Mouse (Mus musculus): Measurements from ENCODE around the gene Cdc7. TPM values are rescaled to one million over a fixed set of nuclear protein-coding genes. Genes with fewer than 3 reads are reported as not detected.

Cdc7 gene
- polyA plus RNA-seq, 1 experiment from 2014 or later: 69.3 TPM

DNA sequence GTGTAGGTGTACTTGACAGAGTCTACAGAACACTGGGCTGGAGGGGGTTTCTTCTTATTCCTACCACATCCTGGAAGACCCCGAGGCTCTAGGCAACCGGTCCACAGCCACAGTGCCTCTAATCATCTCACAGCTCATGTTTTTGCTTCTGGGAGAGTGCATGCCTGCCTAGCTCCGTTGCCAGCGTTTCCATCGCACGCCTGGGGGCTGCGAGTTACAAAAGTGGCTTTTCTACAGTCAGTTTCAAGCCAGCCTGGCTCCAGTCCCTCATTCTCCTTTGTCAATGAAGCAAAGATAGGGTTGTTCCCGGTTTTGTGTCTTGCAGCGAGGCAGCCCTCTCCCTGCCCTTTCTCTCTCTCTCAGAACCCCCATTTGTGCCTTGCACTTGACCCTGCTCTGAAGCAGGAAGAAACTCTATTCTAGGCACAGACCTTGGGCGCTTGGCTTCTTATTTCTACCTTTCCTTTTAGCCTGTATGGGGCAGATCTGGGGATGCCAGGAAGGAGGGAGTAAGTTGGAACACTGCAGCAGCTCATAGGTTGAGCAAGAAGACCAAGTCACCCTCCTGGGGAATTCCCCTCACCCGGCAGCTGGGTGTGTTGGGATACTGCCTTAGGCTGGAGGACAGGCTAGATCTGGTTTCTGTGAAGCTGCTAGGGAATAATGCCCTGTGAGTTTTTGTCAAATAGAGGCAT is 37.4 kb downstream of the Cdc7 start:
- Histone ChIP-seq H3K4me1 (replicated peaks; ENCODE audit: control insufficient read depth, insufficient read depth, low read length) (no peaks in the 10 kb centered on the region; the same call in 1 of the 2 replicates), H3K36me3 (ENCODE audit: control insufficient read depth, insufficient read depth, low read length) (no peaks in the 10 kb centered on the region), H3K9me3 (ENCODE audit: control insufficient read depth, low read length) (no peaks in the 10 kb centered on the region), H3K9ac (ENCODE audit: low read length) (no peak overlapping the region), H3K4me2 (ENCODE audit: low read depth, low read length, severe bottlenecking) (no peak overlapping the region), H3K27ac (ENCODE audit: low read depth, low read length) (no peak overlapping the region), H3K27me3 (ENCODE audit: control insufficient read depth, insufficient read depth, low read length) (no peaks in the 10 kb centered on the region), H3K4me3 (ENCODE audit: low read depth, low read length) (no peak overlapping the region)
- 59% methylated on average over 11 of the region's 11 CpGs for WGBS
- DNase-seq (ENCODE audit: low spot score) (no peak), ATAC-seq (replicated peaks; ENCODE audit: low FRiP score) (no peak)

DNA sequence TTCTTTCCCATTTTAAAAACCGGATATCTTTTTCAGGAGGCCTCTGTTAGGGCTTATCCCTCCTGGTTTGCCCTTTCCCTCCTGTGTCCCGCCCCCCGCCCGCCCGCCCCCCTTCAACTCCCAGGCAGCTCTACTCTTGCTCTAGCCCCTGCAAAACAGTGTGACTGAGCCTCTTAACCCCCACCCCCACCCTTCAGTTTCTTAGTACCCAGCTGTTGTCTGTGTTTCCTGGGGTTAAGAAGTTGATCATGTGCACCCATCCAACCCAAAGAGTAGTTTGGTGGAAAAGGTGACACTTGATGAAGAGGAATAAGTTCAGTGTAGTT is 37.9 kb downstream of the Cdc7 start:
- Histone ChIP-seq H3K27me3 (ENCODE audit: control insufficient read depth, insufficient read depth, low read length) (no peaks in the 10 kb centered on the region), H3K9me3 (ENCODE audit: control insufficient read depth, low read length) (no peaks in the 10 kb centered on the region), H3K36me3 (ENCODE audit: control insufficient read depth, insufficient read depth, low read length) (no peaks in the 10 kb centered on the region), H3K4me2 (ENCODE audit: low read depth, low read length, severe bottlenecking) (no peak overlapping the region), H3K4me3 (ENCODE audit: low read depth, low read length) (no peak overlapping the region), H3K27ac (ENCODE audit: low read depth, low read length) (no peak overlapping the region), H3K9ac (ENCODE audit: low read length) (no peak overlapping the region), H3K4me1 (replicated peaks; ENCODE audit: control insufficient read depth, insufficient read depth, low read length) (no peaks in the 10 kb centered on the region; the same call in 1 of the 2 replicates)
- ATAC-seq (replicated peaks; ENCODE audit: low FRiP score) (no peak), DNase-seq (ENCODE audit: low spot score) (no peak)
- 33% methylated on average over 5 of the region's 5 CpGs for WGBS

DNA sequence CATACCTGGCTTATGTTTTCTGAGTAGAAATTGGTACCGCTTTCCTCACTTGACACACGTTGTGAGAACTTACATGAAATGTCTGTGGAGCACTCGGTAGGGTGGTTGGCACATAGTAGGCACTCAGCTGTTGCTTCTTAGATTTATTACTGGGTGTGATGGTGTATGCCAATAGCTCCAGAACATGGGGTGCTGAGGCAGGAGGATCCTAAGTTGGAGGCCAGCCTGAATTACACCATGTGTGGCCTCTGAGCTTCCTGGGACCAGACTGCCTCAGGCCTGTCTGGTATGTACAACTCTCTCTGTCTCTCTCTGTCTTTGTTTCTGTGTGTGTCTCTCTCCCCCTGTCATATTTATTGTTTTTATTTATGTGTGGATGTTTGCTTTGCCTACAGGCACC is 45.6 kb downstream of the Cdc7 start:
- H3K9me3 ChIP-seq (ENCODE audit: control insufficient read depth, low read length): no peaks in the 10 kb centered on the region
- no peak overlapping the region for H3K4me2 ChIP-seq (ENCODE audit: low read depth, low read length, severe bottlenecking)
- DNase-seq (ENCODE audit: low spot score) (no peak), ATAC-seq (replicated peaks; ENCODE audit: low FRiP score) (no peak)
- no peaks in the 10 kb centered on the region for H3K36me3 ChIP-seq (ENCODE audit: control insufficient read depth, insufficient read depth, low read length)
- no peak overlapping the region for H3K27ac ChIP-seq (ENCODE audit: low read depth, low read length)
- no peak overlapping the region for H3K9ac ChIP-seq (ENCODE audit: low read length)
- H3K4me1 ChIP-seq (replicated peaks; ENCODE audit: control insufficient read depth, insufficient read depth, low read length): no peaks in the 10 kb centered on the region
- no peaks in the 10 kb centered on the region for H3K27me3 ChIP-seq (ENCODE audit: control insufficient read depth, insufficient read depth, low read length)
- H3K4me3 ChIP-seq (ENCODE audit: low read depth, low read length): no peak overlapping the region
- 95% methylated on average over 3 of the region's 3 CpGs for WGBS

DNA sequence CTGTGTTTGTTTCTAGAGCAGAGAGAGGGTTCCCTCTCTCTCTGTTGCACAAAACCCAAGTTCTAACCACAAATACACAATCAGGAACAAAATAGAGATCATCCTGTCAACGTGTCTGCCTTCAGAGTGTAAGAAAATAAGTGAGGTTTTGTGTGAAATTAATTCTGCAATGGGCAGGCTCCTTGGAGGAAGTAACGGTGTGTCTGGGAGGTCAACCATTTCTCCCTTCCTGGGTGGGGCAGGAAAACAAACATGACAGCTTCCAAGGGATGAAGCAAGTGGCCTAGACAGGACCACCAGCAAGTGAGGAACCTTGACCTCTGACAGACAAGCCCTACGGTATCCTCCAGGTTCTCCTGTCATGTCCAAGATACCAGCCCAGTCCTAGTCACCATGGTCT is 46.2 kb downstream of the Cdc7 start:
- no peak overlapping the region for H3K27ac ChIP-seq (ENCODE audit: low read depth, low read length)
- H3K36me3 ChIP-seq (ENCODE audit: control insufficient read depth, insufficient read depth, low read length): no peaks in the 10 kb centered on the region
- ATAC-seq (replicated peaks; ENCODE audit: low FRiP score) (no peak), DNase-seq (ENCODE audit: low spot score) (no peak)
- no peak overlapping the region for H3K9ac ChIP-seq (ENCODE audit: low read length)
- no peaks in the 10 kb centered on the region for H3K4me1 ChIP-seq (replicated peaks; ENCODE audit: control insufficient read depth, insufficient read depth, low read length)
- WGBS: 78% methylated on average over 3 of the region's 3 CpGs
- H3K27me3 ChIP-seq (ENCODE audit: control insufficient read depth, insufficient read depth, low read length): no peaks in the 10 kb centered on the region
- no peaks in the 10 kb centered on the region for H3K9me3 ChIP-seq (ENCODE audit: control insufficient read depth, low read length)
- H3K4me2 ChIP-seq (ENCODE audit: low read depth, low read length, severe bottlenecking): no peak overlapping the region
- H3K4me3 ChIP-seq (ENCODE audit: low read depth, low read length): no peak overlapping the region

DNA sequence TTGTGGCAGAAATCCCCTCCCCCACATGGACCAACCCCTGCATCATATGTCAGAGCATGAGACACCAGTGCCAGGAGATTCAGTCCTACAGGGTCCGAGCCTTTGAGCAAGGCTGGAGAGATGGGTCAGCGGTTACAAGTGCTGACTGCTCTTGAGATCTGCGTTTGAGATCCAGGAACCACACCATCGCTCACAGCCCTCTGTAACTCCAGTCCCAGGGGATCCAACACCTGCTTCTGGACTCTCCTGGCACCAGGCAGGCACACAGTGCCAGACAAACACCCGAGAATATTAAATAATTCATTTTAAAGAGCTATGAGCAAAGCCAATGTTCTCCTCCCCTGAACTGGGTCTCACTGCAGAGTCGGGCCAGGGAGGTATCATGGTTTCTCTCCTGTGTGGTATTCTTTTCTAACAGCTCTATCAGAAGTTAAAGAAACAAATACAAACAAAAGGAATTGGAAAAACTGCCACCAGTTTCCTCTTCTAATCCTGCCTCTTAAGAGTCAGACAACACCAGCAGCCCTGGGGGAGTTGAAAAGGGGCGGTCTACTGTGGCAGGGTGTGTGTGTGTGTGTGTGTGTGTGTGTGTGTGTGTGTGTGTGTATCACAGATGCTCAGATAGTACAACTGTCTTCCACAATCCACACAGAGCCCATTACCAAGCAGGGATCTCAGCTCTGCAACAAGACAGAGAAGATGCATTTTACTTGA is 47.4 kb downstream of the Cdc7 start:
- no peak for DNase-seq (ENCODE audit: low spot score)
- H3K27ac ChIP-seq (ENCODE audit: low read depth, low read length): no peak overlapping the region
- H3K9me3 ChIP-seq (ENCODE audit: control insufficient read depth, low read length): no peaks in the 10 kb centered on the region
- no peak overlapping the region for H3K4me3 ChIP-seq (ENCODE audit: low read depth, low read length)
- no peaks in the 10 kb centered on the region for H3K36me3 ChIP-seq (ENCODE audit: control insufficient read depth, insufficient read depth, low read length)
- no peak for ATAC-seq (replicated peaks; ENCODE audit: low FRiP score)
- 57% methylated on average over 7 of the region's 7 CpGs for WGBS
- H3K9ac ChIP-seq (ENCODE audit: low read length): no peak overlapping the region
- no peaks in the 10 kb centered on the region for H3K27me3 ChIP-seq (ENCODE audit: control insufficient read depth, insufficient read depth, low read length)
- 0 out of 2 replicates have a peak, but pooled peaks cover 2% of the 10 kb centered on the region for H3K4me1 ChIP-seq (replicated peaks; ENCODE audit: control insufficient read depth, insufficient read depth, low read length)
- no peak overlapping the region for H3K4me2 ChIP-seq (ENCODE audit: low read depth, low read length, severe bottlenecking)

DNA sequence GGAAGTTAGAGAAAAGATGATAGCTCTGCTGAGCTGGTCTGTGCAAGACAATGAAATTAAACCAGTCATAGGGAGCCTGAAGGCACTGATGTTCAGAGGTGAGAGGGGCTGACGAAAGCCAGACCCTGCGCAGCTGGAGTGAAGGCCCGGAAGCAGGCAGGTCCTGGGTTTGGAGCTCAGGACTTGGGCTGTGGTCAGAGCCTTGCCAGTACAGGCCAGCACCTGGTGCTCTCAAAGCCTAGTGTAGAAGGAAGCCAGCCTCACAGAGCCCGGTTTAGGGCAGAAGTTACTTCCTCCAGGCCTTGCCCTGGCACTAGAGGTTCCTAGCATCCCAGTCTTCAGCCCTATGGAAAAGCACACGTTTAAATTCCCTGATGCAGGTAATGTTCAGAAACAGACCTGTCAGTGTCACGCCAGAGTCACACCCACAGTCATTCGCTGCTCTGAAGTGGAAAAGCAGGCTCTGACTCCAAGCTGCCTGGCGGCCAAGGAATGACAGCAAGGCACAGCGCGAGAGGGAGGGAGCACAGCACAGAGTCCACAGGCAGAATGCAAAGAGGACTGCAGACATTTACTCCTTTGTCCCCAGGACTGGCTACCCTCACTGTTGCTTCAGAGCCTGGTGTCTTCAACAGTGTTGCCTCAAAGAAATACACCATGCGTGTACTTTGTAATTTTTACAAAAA is 48.1 kb downstream of the Cdc7 start:
- Histone ChIP-seq H3K4me3 (ENCODE audit: low read depth, low read length) (no peak overlapping the region), H3K27ac (ENCODE audit: low read depth, low read length) (no peak overlapping the region), H3K4me2 (ENCODE audit: low read depth, low read length, severe bottlenecking) (no peak overlapping the region), H3K27me3 (ENCODE audit: control insufficient read depth, insufficient read depth, low read length) (no peaks in the 10 kb centered on the region), H3K36me3 (ENCODE audit: control insufficient read depth, insufficient read depth, low read length) (no peaks in the 10 kb centered on the region), H3K9ac (ENCODE audit: low read length) (no peak overlapping the region), H3K9me3 (ENCODE audit: control insufficient read depth, low read length) (no peaks in the 10 kb centered on the region), H3K4me1 (replicated peaks; ENCODE audit: control insufficient read depth, insufficient read depth, low read length) (0 out of 2 replicates have a peak, but pooled peaks cover 2% of the 10 kb centered on the region)
- WGBS: 48% methylated on average over 11 of the region's 11 CpGs
- ATAC-seq (replicated peaks; ENCODE audit: low FRiP score): no peak
- DNase-seq (ENCODE audit: low spot score): no peak

DNA sequence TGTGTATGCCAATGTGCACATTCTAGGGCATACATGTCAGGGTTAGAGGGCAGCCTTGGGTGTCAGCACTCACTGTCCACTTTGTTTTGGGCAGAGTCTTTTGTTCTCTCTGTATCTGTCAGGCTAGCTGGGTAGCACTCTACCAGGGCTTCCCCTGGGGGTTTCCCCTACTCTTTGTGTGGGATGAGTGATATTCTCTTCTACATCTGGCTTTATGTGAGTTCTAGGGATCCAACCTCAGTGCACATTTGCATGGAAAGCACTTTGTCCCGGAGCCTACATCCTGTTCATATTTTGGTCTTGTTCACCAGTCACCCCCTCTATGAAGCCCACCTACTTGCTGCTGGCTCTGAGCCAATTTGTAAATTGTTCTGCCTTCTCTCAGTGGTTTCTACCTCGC is 49.3 kb downstream of the Cdc7 start:
- Histone ChIP-seq H3K4me1 (replicated peaks; ENCODE audit: control insufficient read depth, insufficient read depth, low read length) (0 out of 2 replicates have a peak, but pooled peaks cover 2% of the 10 kb centered on the region), H3K36me3 (ENCODE audit: control insufficient read depth, insufficient read depth, low read length) (no peaks in the 10 kb centered on the region), H3K4me2 (ENCODE audit: low read depth, low read length, severe bottlenecking) (no peak overlapping the region), H3K4me3 (ENCODE audit: low read depth, low read length) (no peak overlapping the region), H3K9me3 (ENCODE audit: control insufficient read depth, low read length) (no peaks in the 10 kb centered on the region), H3K27ac (ENCODE audit: low read depth, low read length) (no peak overlapping the region), H3K9ac (ENCODE audit: low read length) (no peak overlapping the region), H3K27me3 (ENCODE audit: control insufficient read depth, insufficient read depth, low read length) (no peaks in the 10 kb centered on the region)
- no peak for DNase-seq (ENCODE audit: low spot score)
- no peak for ATAC-seq (replicated peaks; ENCODE audit: low FRiP score)
- 81% methylated on average over 2 of the region's 2 CpGs for WGBS

DNA sequence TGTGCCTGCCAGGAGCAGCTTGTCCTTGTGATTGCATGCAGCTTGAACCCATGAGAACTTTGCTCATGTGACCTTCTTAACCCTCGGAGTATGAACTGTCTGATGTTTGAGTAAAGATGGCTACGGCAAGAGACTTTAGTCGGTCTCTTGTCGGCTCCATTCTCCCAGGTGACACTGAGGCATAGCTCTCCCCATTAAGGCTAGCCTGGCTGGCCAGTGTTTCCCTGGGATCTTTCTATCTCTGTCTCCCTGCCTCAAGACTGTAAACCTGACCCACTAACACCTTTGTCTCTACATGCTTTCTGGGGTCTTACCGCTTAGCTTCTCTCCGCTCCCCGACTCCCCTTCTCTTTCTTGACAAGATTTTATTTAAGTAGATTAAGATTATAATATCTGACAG is 50.0 kb downstream of the Cdc7 start:
- 0 out of 2 replicates have a peak, but pooled peaks cover 2% of the 10 kb centered on the region for H3K4me1 ChIP-seq (replicated peaks; ENCODE audit: control insufficient read depth, insufficient read depth, low read length)
- no peak overlapping the region for H3K4me2 ChIP-seq (ENCODE audit: low read depth, low read length, severe bottlenecking)
- no peak overlapping the region for H3K9ac ChIP-seq (ENCODE audit: low read length)
- 92% methylated on average over 7 of the region's 7 CpGs for WGBS
- no peak overlapping the region for H3K27ac ChIP-seq (ENCODE audit: low read depth, low read length)
- no peak overlapping the region for H3K4me3 ChIP-seq (ENCODE audit: low read depth, low read length)
- H3K36me3 ChIP-seq (ENCODE audit: control insufficient read depth, insufficient read depth, low read length): no peaks in the 10 kb centered on the region
- DNase-seq (ENCODE audit: low spot score) (no peak), ATAC-seq (replicated peaks; ENCODE audit: low FRiP score) (no peak)
- H3K9me3 ChIP-seq (ENCODE audit: control insufficient read depth, low read length): no peaks in the 10 kb centered on the region
- H3K27me3 ChIP-seq (ENCODE audit: control insufficient read depth, insufficient read depth, low read length): no peaks in the 10 kb centered on the region

All from forebrain, embryonic 11.5 days (tissue).